Mouse (Mus musculus): ENCODE results near the gene Hjurp.
"Not testable (repeated sequence)": the region's sequence is repeated elsewhere in the genome, so short reads cannot be mapped to it uniquely, and the experiment has no call there.

The Hjurp gene

DNA sequence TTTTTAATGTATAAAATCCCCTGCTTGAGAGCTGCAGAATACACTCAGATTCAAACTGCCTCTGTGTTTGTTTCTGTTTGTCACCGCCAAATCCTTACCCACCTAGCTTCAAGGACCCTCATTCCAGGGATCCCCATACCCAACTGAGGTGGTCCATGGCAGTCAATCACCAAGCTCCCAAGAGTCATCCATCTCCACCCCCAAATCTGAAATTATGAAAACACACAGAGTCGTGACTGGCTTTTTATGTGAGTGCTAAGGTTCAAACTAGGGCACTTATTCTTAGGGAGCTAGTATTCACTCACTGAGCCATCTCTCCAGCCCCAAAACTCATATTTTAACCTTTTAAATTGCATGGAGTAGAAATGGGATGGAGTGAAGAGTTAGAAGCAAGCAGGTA, 52.1 kb downstream of the Hjurp start:
- DNase-seq (ENCODE audit: low read depth in 2 of 2, low spot score in 2 of 2), result not testable (repeated sequence)

DNA sequence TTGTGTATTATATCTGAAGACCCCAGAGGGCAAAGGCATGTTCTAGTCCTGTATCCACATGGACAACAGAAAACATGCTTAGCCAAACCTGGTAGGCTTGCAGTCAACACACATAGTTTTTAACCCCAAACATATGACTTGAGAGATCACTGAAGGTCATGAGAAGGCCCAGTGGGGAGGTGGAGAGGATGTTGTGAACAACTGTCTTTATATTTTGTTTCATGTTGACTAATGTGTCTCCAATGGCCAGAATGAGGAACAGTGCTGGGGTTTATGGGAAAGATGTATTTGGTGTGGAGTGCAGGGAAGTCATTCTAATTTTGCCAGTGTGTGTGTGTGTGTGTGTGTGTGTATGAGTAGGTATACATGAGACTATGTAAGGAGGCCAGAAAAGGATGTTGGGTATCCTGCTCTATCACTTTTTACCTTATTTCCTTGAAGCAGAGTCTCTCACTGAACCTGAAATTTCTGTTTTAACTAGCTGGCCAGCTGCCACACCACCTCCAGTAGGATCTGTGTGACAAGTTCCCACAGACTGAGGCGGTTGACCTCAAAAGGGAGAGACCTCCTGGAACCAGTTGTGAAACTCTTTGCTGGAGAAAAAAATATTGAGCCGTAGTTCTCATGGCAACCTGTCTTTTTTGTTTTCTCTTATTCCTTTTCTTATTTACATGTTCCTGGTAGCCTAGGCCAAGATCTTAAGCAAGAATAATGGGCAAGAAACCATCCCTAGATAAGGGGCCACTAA, 53.2 kb downstream of the Hjurp start:
- DNase-seq (ENCODE audit: low read depth in 2 of 2, low spot score in 2 of 2), result peak in 1 of 2 experiments; percentile 2

DNA sequence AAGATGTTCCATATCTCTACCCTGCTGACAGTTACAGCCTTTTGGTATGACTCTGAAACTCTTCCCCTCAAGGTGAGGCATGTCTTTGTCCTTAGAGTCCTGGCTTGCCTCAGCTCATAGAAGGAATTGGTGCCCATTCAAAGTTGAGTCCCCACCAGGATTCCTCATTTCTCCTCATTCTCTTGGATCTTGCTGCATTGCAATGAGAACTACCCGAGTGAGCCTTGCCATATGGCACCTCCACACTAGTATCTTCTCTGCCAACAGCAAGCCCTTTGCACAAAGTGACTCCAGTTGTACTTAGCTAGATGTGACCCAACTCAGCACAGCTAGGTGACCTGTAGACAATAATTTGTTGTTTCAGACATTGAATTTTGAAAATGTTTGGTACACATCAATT, 53.8 kb downstream of the Hjurp start:
- DNase-seq (ENCODE audit: low read depth in 2 of 2, low spot score in 2 of 2), result peak; percentile 1 to 7

DNA sequence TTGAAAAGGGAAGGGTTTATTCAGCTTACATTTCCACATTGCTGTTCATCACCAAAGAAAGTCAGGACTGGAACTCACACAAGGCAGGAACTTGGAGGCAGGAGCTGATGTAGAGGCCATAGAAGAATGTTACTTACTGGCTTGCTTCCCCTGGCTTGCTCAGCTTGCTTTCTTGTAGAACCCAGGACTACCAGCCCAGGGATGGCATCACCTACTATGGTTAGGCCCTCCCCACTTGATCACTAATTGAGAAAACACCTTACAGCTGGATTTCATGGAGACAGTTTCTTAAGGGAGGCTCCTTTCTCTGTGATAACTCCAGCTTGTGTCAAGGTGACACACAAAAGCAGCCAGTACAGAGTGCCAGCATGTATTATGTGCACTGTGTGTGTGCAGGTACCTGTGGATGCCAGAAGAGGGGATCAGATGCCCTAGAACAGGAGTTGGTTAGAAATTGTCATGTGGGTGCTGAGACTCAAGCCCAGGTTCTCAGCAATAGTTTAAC, 54.4 kb downstream of the Hjurp start:
- DNase-seq (ENCODE audit: low read depth in 2 of 2, low spot score in 2 of 2), result peak; percentile 4 to 16

DNA sequence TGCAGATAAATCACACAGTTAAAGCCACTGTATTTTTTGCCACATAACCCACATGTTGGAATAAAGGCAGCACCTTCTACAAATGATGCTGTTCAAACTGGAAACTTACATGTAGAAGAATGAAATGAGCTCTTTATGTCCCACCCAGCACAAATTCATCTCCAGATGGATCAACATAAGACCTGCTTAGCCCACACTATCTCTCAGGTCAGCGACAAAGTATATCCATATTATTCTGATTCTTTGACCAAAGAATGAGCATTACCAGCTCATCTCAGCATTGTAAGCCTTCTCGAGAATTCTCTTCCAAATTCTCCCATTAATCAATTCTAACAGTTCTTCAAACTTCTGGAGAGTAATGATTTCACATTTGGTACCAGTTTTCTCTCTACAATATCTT, 55.2 kb downstream of the Hjurp start:
- no peak for DNase-seq (ENCODE audit: low read depth in 2 of 2, low spot score in 2 of 2)

DNA sequence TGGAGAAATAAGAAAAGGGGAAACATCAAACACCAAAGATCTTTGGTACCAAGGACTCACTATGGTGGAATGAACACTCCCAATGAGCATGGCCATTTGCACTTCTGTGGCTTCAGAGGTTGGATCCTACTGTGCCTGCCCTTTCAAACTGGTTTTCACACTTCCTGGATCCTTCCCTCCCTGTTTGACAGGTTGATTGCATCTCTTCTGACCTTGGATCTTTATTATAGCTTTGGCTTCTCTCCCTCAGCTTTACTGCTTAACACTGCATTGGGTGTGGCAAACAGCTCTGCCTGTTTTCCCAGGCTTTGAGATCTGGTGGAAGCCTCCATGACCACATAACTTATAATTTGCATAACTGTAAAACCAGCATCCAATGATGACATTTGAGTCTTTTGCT, 57.1 kb downstream of the Hjurp start:
- peak; percentile 1 to 2 for DNase-seq (ENCODE audit: low read depth in 2 of 2, low spot score in 2 of 2)

DNA sequence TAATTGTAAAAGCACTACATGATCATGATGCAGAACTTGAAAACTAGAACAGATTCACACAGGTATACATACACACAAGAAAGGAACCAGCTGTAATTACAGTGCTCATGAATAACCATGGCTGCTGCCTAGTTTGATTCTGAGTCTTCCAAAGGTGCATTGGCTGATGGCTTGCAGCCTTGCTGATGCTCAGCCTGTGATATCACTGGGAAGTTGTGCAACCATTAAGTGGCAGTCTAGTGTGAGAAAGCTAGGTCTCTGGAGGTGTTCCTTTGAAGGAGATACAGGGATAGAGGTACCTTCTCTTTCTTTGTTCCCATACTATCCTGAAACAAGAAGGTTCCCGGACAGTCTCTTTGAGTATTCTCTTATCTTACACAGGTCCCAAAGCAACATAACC, 58.4 kb downstream of the Hjurp start:
- peak in 1 of 2 experiments; percentile 1 for DNase-seq (ENCODE audit: low read depth in 2 of 2, low spot score in 2 of 2)

DNA sequence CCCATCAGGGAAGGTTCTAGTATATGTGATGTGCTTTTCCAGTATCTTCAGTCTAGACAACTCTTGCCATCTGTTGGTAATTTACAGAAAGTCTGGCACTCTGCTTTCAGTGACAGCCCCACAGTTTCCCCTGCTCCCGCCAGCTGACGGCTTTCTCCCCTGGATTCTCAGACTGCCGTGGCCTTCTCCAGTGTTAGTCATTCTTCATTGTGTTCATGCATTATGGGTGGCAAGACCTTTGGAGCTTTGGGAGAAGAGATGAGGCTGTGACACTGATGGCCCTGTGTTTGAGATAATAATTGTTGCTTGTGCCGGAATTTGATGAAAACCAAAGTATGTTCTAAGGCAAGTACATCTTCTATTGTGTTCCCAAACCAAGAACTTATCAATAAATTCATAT, 58.8 kb downstream of the Hjurp start:
- DNase-seq (ENCODE audit: low read depth in 2 of 2, low spot score in 2 of 2), result peak in 1 of 2 experiments; percentile 1

DNA sequence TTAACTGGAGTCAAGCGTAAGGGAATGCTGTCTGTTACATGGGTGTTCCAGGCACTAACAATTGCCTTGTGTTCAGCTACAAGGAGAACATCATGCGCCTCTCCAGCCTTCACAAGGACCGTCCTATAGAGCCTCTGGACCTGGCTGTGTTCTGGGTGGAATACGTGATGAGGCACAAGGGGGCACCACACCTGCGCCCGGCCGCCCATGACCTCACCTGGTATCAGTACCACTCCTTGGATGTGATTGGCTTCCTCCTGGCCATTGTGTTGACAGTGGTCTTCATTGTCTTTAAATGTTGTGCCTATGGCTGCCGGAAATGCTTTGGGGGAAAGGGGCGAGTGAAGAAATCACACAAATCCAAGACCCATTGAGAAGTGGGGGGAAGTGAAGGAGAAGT, 59.4 kb downstream of the Hjurp start:
- DNase-seq (ENCODE audit: low read depth in 2 of 2, low spot score in 2 of 2), result peak; percentile 1 to 8

DNA sequence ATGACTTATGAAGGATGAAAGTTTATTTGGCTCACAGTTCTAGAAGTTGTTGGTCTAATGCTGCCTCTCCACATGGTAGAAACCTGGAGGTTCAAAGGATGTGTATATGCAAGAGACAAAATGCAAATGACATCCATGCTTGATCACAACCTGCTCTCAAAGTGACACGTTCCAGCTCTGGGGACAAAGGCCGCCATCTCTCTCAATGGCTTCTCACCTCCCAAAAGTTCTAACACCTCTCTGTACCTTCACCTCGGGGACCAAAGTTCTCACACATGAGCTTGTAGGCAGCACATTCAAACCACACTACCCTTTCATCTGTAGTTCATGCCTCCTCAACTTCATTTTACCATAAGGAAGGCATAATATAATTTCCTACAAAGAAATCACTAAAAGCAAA, 59.9 kb downstream of the Hjurp start:
- peak in 1 of 2 experiments; percentile 1 for DNase-seq (ENCODE audit: low read depth in 2 of 2, low spot score in 2 of 2)

DNA sequence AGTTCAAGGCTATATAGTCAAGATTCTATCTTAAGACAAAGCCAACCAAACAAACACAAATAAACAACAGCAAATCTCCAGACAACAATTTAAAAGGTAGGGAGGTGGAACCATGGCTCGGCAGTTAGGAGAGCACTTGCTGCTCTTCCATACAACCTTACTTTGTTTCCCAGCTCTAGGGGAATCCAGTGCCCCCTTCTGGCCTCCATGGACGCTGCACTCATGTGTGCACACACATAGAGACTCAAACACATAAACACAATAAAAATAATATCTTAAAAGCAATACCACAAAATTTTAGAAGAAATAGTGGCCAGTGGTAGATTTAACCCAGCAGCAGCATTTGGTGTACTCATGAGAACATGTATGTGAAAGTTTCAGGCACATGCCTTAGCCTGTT, 60.3 kb downstream of the Hjurp start:
- no peak for DNase-seq (ENCODE audit: low read depth in 2 of 2, low spot score in 2 of 2)

DNA sequence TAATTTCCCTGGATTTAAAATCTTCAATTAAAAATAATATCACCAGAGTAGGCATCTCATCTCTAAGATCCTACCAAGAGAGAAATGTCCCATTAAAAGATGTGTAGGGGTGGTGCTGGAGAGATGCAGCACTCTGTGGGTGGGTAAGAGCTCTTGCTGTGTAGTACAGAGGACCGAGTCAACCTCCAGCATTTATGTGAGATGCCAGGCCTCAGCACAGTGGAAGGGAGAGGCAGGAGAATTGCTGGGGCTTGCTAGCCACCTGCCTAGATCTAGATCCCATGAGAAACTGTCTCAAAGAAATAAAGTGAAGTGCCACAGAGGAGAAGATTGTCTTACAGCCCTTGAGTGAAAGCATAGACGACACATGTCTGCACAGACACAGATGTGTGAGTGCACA, 60.9 kb downstream of the Hjurp start:
- DNase-seq (ENCODE audit: low read depth in 2 of 2, low spot score in 2 of 2), result no peak

DNA sequence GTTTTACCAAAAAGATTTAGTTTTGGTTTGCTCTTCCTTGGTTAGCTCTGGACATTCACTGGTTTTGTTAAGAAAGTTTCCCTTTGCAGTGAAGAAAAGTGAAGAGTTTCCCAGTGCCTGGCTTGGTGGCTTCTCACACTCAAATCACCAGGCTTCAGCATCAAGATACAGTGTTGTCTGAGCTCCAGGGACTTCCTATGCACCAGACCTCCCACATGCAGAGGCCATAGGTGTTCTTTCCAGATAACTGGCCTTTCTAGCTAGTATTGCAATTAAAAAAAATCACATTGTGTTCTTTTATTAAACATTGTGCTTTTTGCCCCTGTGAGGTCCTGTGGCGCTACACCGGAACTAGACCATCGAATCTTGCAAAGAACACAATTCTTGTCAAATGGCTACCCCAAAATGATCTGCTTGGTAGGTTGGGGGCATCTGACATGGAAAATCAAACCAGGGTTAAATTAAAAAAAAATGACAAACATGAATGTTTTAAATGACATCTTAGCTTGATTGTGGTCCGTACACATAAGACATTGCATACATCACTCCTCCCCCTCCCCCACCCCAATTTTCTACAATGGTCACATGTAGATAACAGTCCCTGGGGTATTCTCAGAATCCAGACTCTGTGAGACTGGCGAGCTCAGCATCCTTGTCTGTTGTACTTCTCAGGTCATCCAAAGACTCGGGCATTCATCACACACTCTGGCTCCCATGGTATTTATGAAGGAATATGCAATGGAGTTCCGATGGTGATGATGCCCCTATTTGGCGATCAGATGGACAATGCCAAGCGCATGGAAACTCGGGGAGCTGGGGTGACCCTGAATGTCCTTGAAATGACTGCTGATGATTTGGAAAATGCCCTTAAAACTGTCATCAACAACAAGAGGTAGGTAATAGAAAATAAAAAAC, 61.7 kb downstream of the Hjurp start:
- peak in 1 of 2 experiments; percentile 1 for DNase-seq (ENCODE audit: low read depth in 2 of 2, low spot score in 2 of 2)

DNA sequence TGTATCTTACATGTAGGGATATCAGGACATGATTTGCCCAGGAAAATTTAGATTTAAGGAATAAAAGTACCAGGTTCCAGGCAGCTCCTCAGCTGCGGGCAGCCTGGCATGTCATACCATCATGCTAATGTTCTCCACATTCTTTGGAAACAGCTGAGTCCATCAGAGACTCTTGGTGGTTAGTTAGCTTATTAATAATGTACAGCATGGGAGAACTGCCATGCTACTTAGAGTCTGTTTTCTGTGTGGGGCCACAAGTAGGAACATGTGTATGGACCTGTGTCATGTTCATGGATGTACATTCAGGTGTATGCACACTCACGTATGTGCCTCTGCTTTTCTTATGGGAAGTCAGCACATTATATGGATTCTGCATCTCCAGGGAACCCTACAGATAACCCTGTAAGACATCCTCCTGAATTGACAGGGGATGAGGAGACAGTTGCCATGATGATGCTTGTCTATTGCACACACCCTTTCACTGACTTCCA, 62.9 kb downstream of the Hjurp start:
- no peak for DNase-seq (ENCODE audit: low read depth in 2 of 2, low spot score in 2 of 2)

DNA sequence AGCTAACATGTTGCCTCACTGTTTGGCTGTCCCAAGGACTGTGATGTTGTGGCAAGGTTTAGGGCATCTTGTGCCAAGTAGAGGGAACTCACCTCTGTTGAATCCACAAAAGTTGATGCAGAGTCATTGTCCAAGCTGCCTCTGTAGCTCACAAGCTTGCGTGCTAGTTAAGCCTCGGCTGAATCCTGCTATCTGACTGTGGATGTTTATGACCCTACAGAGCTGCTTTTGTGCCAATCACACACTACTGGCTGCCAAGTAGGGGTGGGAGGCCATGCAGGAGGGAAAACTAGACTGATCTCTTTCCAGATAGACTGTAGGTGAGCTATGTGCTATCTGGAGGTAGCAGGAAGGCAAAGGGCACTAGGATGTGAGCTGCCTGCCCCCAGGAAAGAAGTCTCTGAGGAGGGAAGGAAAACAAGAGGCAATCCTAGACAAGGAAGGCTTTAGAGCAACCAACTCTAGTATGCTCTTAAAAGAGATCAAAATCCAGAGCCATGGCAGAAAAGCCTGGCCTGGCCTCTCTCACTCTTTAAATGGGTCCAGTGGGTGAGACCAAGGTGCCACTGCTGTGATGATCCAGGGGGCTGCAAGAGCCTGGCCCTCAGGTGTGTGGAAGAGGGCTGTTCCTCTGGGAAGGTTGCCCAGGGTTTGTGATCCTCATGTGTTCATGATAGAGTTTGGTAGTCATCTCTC, 63.5 kb downstream of the Hjurp start:
- DNase-seq (ENCODE audit: low read depth in 2 of 2, low spot score in 2 of 2), result peak in 1 of 2 experiments; percentile 1

DNA sequence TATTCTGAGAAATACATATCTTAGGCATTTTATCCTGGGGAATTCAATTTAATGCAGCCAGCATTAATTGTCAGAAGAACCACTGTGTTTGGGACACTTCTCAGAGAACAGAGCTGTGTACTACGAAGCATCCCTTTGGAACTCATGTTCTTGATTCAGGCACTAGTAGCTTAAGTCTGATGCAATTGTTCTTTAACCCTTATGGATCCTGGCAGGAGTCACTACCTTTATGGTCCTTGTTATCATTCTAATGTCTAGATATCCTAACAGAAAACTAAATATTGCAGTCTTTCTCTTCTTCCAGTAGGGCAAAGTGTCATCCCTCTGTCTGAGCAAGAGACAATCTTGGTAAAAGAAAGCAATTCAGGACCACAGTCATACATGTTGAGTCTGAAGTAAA, 64.4 kb downstream of the Hjurp start:
- DNase-seq (ENCODE audit: low read depth in 2 of 2, low spot score in 2 of 2), result no peak

Data from CD8-positive naive resting alpha-beta T cell, adult 2 months (primary cell).